Mouse (Mus musculus): ENCODE data around the gene Zfp949.

DNA sequence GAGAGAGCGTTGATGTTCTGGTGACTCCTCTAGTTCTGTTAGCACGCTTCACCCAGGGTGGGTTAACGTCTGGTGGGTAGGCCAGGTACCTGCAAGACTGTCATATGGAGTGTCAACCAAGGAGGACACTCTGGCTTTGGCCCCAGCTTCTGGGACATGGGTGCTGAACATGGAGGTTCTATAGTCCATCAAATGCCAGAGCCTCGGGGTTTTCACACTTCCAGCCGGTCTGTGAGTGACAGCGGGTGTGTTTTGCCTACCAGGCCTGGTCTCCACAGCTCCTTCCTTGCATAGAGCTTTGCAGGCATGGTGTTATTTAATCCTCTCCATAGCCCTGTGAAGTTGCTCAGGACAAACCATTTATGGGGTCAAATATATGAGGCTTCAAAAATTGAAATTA, 22.5 kb upstream of the Zfp949 start:
- TF ChIP-seq CTCF (IDR thresholded peaks at IDR 0.05; ENCODE audit: low read depth, low read length) (no peak), TAL1 (conservative IDR thresholded peaks at IDR 0.05; ENCODE audit: low read depth, low read length) (no peak), GATA1 (IDR thresholded peaks at IDR 0.05; ENCODE audit: borderline replicate concordance, low read length) (no peak), POLR2AphosphoS5 (IDR thresholded peaks at IDR 0.05; ENCODE audit: insufficient replicate concordance, low read depth, low read length) (no peak)

Measured in G1E (cell line).